Mouse (Mus musculus): ENCODE data around the gene Baiap2.

- no peak for TF ChIP-seq POLR2A (IDR thresholded peaks at IDR 0.05; ENCODE audit: low read depth, low read length)
- TF ChIP-seq CTCF (conservative IDR thresholded peaks at IDR 0.05 in 1 of 2, IDR thresholded peaks at IDR 0.05 in 1 of 2; ENCODE audit: low read depth in 2 of 2, low read length in 2 of 2), result no peak
These were observed 18.1 kb downstream of the Baiap2 start for GRCm38 (mm10) chr11:119960671-119961070.

All from CH12.LX (cell line).